20 mouse cellular contexts compared by ENCODE assay signal in the genomic region with DNA sequence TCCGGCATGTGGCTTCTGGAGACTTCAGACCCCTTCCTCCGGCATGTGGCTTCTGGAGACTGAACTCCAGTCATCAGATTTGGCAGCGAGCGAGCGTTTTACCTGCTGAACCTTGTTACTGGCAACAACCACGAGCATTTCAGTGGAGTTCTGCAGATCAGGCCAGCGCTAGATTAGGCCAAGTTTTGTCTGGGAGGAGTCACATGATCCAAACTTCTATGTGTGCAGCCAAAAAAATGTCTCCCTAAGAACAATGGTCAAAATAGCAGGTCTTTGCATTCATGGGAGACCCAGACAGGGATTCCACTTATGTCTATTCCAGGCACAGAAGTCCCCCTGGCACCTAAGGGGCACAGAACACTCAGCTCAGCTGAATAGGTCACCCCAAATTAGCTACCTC. TPM values are rescaled to one million over a fixed set of nuclear protein-coding genes. Genes with fewer than 3 reads are reported as not detected.
DNase-seq lines count a peak whose midpoint lies in the region; ATAC-seq and TF ChIP-seq lines count a peak whose summit lies in the region.
"Had no signal": no experiment of that assay in that cellular context is flagged by ENCODE, and none has a peak within 500 bp of the region (broad histone marks: within the 10 kb centered on the region; RNA-seq: fewer than 3 reads in every experiment).

No protein-coding gene starts in this region.

- H3K36me3 ChIP-seq in heart, embryonic 13.5 days = peaks cover 44% of the 10 kb centered on the region
- H3K36me3 ChIP-seq: embryonic facial prominence, embryonic 12.5 days; limb, embryonic 15.5 days; midbrain, embryonic 15.5 days had no signal

- no peaks in the 10 kb centered on the region for H3K27me3 ChIP-seq in heart, embryonic 13.5 days (replicated peaks)
- H3K27me3 ChIP-seq: embryonic facial prominence, embryonic 12.5 days; hindbrain, embryonic 12.5 days; limb, embryonic 15.5 days; midbrain, embryonic 15.5 days had no signal

- ATAC-seq in heart, embryonic 13.5 days (ENCODE audit: extremely low read depth, insufficient number of reproducible peaks, low FRiP score, low TSS enrichment) = no peak
- ATAC-seq: forebrain, postnatal 0 days; liver, postnatal 0 days; midbrain, embryonic 15.5 days had no signal

- DNase-seq in heart, postnatal 4 days = no peak
- DNase-seq in kidney, adult 18-20 months = peak; percentile 51
- DNase-seq in kidney, postnatal 4 days = no peak
- DNase-seq in brain, embryonic 14.5 days (ENCODE audit: low read depth) = peak; percentile 48
- DNase-seq in heart, postnatal 14 days = peak; percentile 11 to 30
- no peak for DNase-seq in cerebellum, adult 9-10 months
- DNase-seq: adrenal gland, adult 2 months; cerebellum, adult 9-11 months; forebrain, postnatal 0 days; liver, postnatal 0 days; lung, postnatal 14 days; thymus, postnatal 14 days had no signal

- 71% methylated on average over 7 of the region's 7 CpGs for WGBS in heart, embryonic 13.5 days

- peak overlapping the region; percentile 33 for H3K27ac ChIP-seq in heart, embryonic 13.5 days (replicated peaks)
- H3K27ac ChIP-seq: embryonic facial prominence, embryonic 12.5 days; hindbrain, embryonic 12.5 days; limb, embryonic 15.5 days; midbrain, embryonic 15.5 days had no signal

- no peak overlapping the region for H3K4me3 ChIP-seq in heart, embryonic 13.5 days
- H3K4me3 ChIP-seq: embryonic facial prominence, embryonic 12.5 days; hindbrain, embryonic 12.5 days; limb, embryonic 15.5 days; megakaryocyte, embryonic 14.5 days; midbrain, embryonic 15.5 days; myocyte had no signal

- H3K4me1 ChIP-seq in heart, embryonic 13.5 days = peaks cover 31% of the 10 kb centered on the region
- H3K4me1 ChIP-seq: megakaryocyte, embryonic 14.5 days; midbrain, embryonic 15.5 days had no signal

- TF ChIP-seq CTCF in brain, embryonic 14.5 days (IDR thresholded peaks at IDR 0.05; ENCODE audit: borderline replicate concordance, extremely low read depth, insufficient read depth, insufficient read length) = no peak

- H3K4me2 ChIP-seq in heart, embryonic 13.5 days = no peak overlapping the region
- H3K4me2 ChIP-seq: embryonic facial prominence, embryonic 12.5 days; hindbrain, embryonic 12.5 days; limb, embryonic 15.5 days; midbrain, embryonic 15.5 days had no signal

- no peaks in the 10 kb centered on the region for H3K9me3 ChIP-seq in heart, embryonic 13.5 days
- H3K9me3 ChIP-seq: embryonic facial prominence, embryonic 12.5 days; hindbrain, embryonic 12.5 days; limb, embryonic 15.5 days; megakaryocyte, embryonic 14.5 days; midbrain, embryonic 15.5 days had no signal

- intact Hi-C loops in heart, postnatal 14 days (cut with DNase I) = no loop called here

- no peak for TF ChIP-seq POLR2A in brain, embryonic 14.5 days (IDR thresholded peaks at IDR 0.05; ENCODE audit: borderline replicate concordance, extremely low read depth, insufficient read depth, insufficient read length, poor library complexity, severe bottlenecking)

- H3K9ac ChIP-seq in heart, embryonic 13.5 days = no peak overlapping the region
- H3K9ac ChIP-seq: embryonic facial prominence, embryonic 12.5 days; forebrain, postnatal 0 days; hindbrain, embryonic 12.5 days; limb, embryonic 15.5 days; liver, postnatal 0 days; midbrain, embryonic 15.5 days had no signal

RNA-seq across cellular contexts. Expression of a gene that starts 9.6 kb away (rescaled TPM):
- polyA plus RNA-seq in heart, embryonic 13.5 days (2015; fragmentation: Nextera tagmentation; extraction: Ambion mirVana) = 38.0 and 41.5 TPM in 2 replicates
- 10 to 100 TPM; 77.0 to 77.8 TPM for total RNA-seq in heart, postnatal 4 days (2021)
- 9.9 and 11.6 TPM in 2 replicates for polyA plus RNA-seq in brain, embryonic 14.5 days (2012; rRNA removed)
- 10 to 100 TPM; 91.4 to 98.7 TPM for total RNA-seq in heart, postnatal 14 days (2021)
- total RNA-seq: granulocyte monocyte progenitor cell, adult 5-6 weeks had no signal

RNA-seq across cellular contexts. Expression of a gene that starts 25.5 kb away (rescaled TPM):
- polyA plus RNA-seq in heart, embryonic 13.5 days (2015; fragmentation: Nextera tagmentation; extraction: Ambion mirVana) = 13.2 and 15.7 TPM in 2 replicates
- 10 to 100 TPM in 1 of 2 experiments, 1 to 10 TPM in 1; 8.7 to 11.2 TPM for total RNA-seq in heart, postnatal 4 days (2021)
- polyA plus RNA-seq in brain, embryonic 14.5 days (2012; rRNA removed) = 16.5 and 16.6 TPM in 2 replicates
- total RNA-seq in heart, postnatal 14 days (2021) = 10 to 100 TPM; 19.0 to 19.2 TPM

RNA-seq across cellular contexts. Expression of a gene that starts 38.0 kb away (rescaled TPM):
- 28.3 and 29.2 TPM in 2 replicates for polyA plus RNA-seq in heart, embryonic 13.5 days (2015; fragmentation: Nextera tagmentation; extraction: Ambion mirVana)
- total RNA-seq in heart, postnatal 4 days (2021) = 10 to 100 TPM; 33.9 to 34.2 TPM
- polyA plus RNA-seq in brain, embryonic 14.5 days (2012; rRNA removed) = 46.3 and 51.1 TPM in 2 replicates
- total RNA-seq in heart, postnatal 14 days (2021) = 10 to 100 TPM; 21.4 to 21.7 TPM

Comparison
In these comparisons a context has a peak if more than half of its experiments do, and no peak if none do; other contexts are left out.
1. DNase-seq: peak in kidney, adult 18-20 months (single experiment), brain, embryonic 14.5 days (single experiment) and heart, postnatal 14 days (2 of 2); none in heart, postnatal 4 days (single experiment), kidney, postnatal 4 days (0 of 2) and cerebellum, adult 9-10 months (single experiment).